Mouse (Mus musculus) CH12.LX (cell line): ENCODE measurements around the gene Emx2. TPM values are rescaled to one million over a fixed set of nuclear protein-coding genes. Genes with fewer than 3 reads are reported as not detected.

Experiments used
- DNase-seq: peaks from one replicate; pipeline ENCODE4 v3.0.0-alpha.2; 2013; ENCODE audit errors: extremely low read depth
- H3K27ac ChIP-seq: 2 replicates; pipeline ENCODE4 v1.5.1; 2012; ENCODE audit warnings: low read depth, mild to moderate bottlenecking, control low read depth, moderate library complexity; ENCODE audit not compliant: insufficient read depth
- H3K27me3 ChIP-seq: replicated peaks from 2 replicates; pipeline ENCODE3; 2012; ENCODE audit warnings: inconsistent platforms
- H3K36me3 ChIP-seq, 2 experiments: replicated peaks in 1 of 2; 2 replicates each; pipeline versions ENCODE3 to v1.6.1; 2012; ENCODE audit warnings: inconsistent platforms in 1 of 2, low read length in 1 of 2, mild to moderate bottlenecking in 1 of 2, mixed read lengths in 1 of 2, moderate library complexity in 1 of 2; ENCODE audit not compliant: control insufficient read depth in 1 of 2, insufficient read depth in 1 of 2
- H3K4me1 ChIP-seq, 2 experiments: 2 replicates each; pipeline ENCODE4 v1.6.1; 2012; ENCODE audit warnings: inconsistent platforms in 1 of 2, moderate library complexity in 1 of 2; ENCODE audit not compliant: insufficient read depth in 2 of 2, control insufficient read depth in 1 of 2
- H3K4me2 ChIP-seq: 2 replicates; pipeline ENCODE4 v1.6.1; 2012; ENCODE audit warnings: low read depth, mild to moderate bottlenecking, control low read depth; ENCODE audit not compliant: poor library complexity, insufficient read depth, severe bottlenecking
- H3K4me3 ChIP-seq, 3 experiments: fragments of 150-350 bp in 1 of 3; sonication (generic) in 1 of 3; replicated peaks in 1 of 3; 2 replicates each; pipeline versions ENCODE3 to v1.5.1; 2011 to 2012; ENCODE audit warnings: low read depth in 2 of 3, low read length in 2 of 3, mild to moderate bottlenecking in 2 of 3, moderate library complexity in 2 of 3, control low read depth in 1 of 3, improper control_type of control experiment in 1 of 3, inconsistent platforms in 1 of 3, mixed read lengths in 1 of 3; ENCODE audit not compliant: poor library complexity in 1 of 3
- H3K79me2 ChIP-seq: replicated peaks from 2 replicates; pipeline ENCODE4 v1.6.1; 2012; ENCODE audit warnings: mild to moderate bottlenecking, moderate library complexity; ENCODE audit not compliant: control insufficient read depth, poor library complexity, insufficient read depth, severe bottlenecking; ENCODE audit errors: extremely low read depth
- H3K9ac ChIP-seq: 2 replicates; pipeline ENCODE4 v1.6.1; 2012; ENCODE audit warnings: low read depth, mild to moderate bottlenecking, control low read depth, moderate library complexity; ENCODE audit not compliant: insufficient read depth
- H3K9me3 ChIP-seq: replicated peaks from 2 replicates; pipeline ENCODE3; 2012; ENCODE audit warnings: low read length, inconsistent platforms, mixed read lengths
- CHD2 ChIP-seq: IDR thresholded peaks from 2 replicates; pipeline ENCODE4 v1.6.1; 2011; ENCODE audit warnings: low read length, improper control_type of control experiment
- GABPA ChIP-seq: IDR thresholded peaks from 2 replicates; pipeline ENCODE4 v1.6.1; 2012; ENCODE audit warnings: low read depth, low read length, improper control_type of control experiment, inconsistent platforms; ENCODE audit not compliant: insufficient replicate concordance
- IRF4 ChIP-seq: IDR thresholded peaks from 2 replicates; pipeline ENCODE4 v1.6.1; 2014; ENCODE audit warnings: low read depth, mild to moderate bottlenecking, inconsistent platforms, low read length, improper control_type of control experiment
- JUND ChIP-seq: conservative IDR thresholded peaks from 2 replicates; pipeline ENCODE4 v1.6.1; 2011; ENCODE audit warnings: low read depth, low read length, improper control_type of control experiment
- KAT2A ChIP-seq: IDR thresholded peaks from 2 replicates; pipeline ENCODE4 v1.6.1; 2012; ENCODE audit warnings: low read length, improper control_type of control experiment, inconsistent platforms; ENCODE audit not compliant: insufficient replicate concordance
- MAX ChIP-seq: IDR thresholded peaks from 2 replicates; pipeline ENCODE4 v1.6.1; 2011; ENCODE audit warnings: low read length, improper control_type of control experiment
- MEF2A ChIP-seq: IDR thresholded peaks from 2 replicates; pipeline ENCODE4 v1.6.1; 2014; ENCODE audit warnings: low read depth, mild to moderate bottlenecking, inconsistent platforms, low read length, improper control_type of control experiment, borderline replicate concordance
- MXI1 ChIP-seq: IDR thresholded peaks from 2 replicates; pipeline ENCODE4 v1.6.1; 2011; ENCODE audit warnings: mild to moderate bottlenecking, low read depth, low read length, improper control_type of control experiment
- MYC ChIP-seq: IDR thresholded peaks from 2 replicates; pipeline ENCODE4 v1.6.1; 2011; ENCODE audit warnings: low read depth, mild to moderate bottlenecking, improper control_type of control experiment, low read length
- NELFE ChIP-seq: IDR thresholded peaks from 2 replicates; pipeline ENCODE4 v1.6.1; 2011; ENCODE audit warnings: low read depth, low read length, improper control_type of control experiment
- NRF1 ChIP-seq: IDR thresholded peaks from 2 replicates; pipeline ENCODE4 v1.6.1; 2014; ENCODE audit warnings: low read depth, mild to moderate bottlenecking, inconsistent platforms, low read length, improper control_type of control experiment, moderate library complexity
- POLR2A ChIP-seq: IDR thresholded peaks from 2 replicates; pipeline ENCODE4 v1.6.1; 2011; ENCODE audit warnings: low read depth, mild to moderate bottlenecking, improper control_type of control experiment, low read length
- POLR2AphosphoS2 ChIP-seq: IDR thresholded peaks from 2 replicates; pipeline ENCODE4 v1.6.1; 2011; ENCODE audit warnings: low read depth, low read length, improper control_type of control experiment
- RAD21 ChIP-seq: IDR thresholded peaks from 2 replicates; pipeline ENCODE4 v1.6.1; 2011; ENCODE audit warnings: low read depth, mild to moderate bottlenecking, low read length, improper control_type of control experiment, moderate library complexity
- SIN3A ChIP-seq: IDR thresholded peaks from 2 replicates; pipeline ENCODE4 v1.6.1; 2012; ENCODE audit warnings: low read length, improper control_type of control experiment, inconsistent platforms
- TBP ChIP-seq: conservative IDR thresholded peaks from 2 replicates; pipeline ENCODE4 v1.6.1; 2011; ENCODE audit warnings: low read depth, low read length, improper control_type of control experiment
- TCF12 ChIP-seq: IDR thresholded peaks from 2 replicates; pipeline ENCODE4 v1.6.1; 2014; ENCODE audit warnings: low read depth, mild to moderate bottlenecking, inconsistent platforms, low read length, improper control_type of control experiment
- USF1 ChIP-seq: IDR thresholded peaks from 2 replicates; pipeline ENCODE4 v1.6.1; 2014; ENCODE audit warnings: low read depth, mild to moderate bottlenecking, inconsistent platforms, low read length, improper control_type of control experiment
- USF2 ChIP-seq: conservative IDR thresholded peaks from 2 replicates; pipeline ENCODE4 v1.6.1; 2011; ENCODE audit warnings: low read depth, low read length, improper control_type of control experiment
- ZC3H11A ChIP-seq: IDR thresholded peaks from 2 replicates; pipeline ENCODE4 v1.6.1; 2012; ENCODE audit warnings: low read depth, mild to moderate bottlenecking, inconsistent platforms, low read length, improper control_type of control experiment
- ZKSCAN1 ChIP-seq: IDR thresholded peaks from 2 replicates; pipeline ENCODE4 v1.6.1; 2012; ENCODE audit warnings: low read depth, inconsistent platforms, low read length, improper control_type of control experiment, borderline replicate concordance
- ZMIZ1 ChIP-seq: IDR thresholded peaks from 2 replicates; pipeline ENCODE4 v1.6.1; 2012; ENCODE audit warnings: low read depth, mild to moderate bottlenecking, inconsistent platforms, low read length, improper control_type of control experiment
- ZNF384 ChIP-seq: IDR thresholded peaks from 2 replicates; pipeline ENCODE4 v1.6.1; 2012; ENCODE audit warnings: low read depth, low read length, improper control_type of control experiment, inconsistent platforms
- dilution Hi-C: fragments of 300-500 bp; cut with MboI; formaldehyde crosslinking; loops from 2 replicates; pipeline ENCODE4 v1.14.3; 2020; ENCODE audit warnings: low sequenced_read_pairs; ENCODE audit not compliant: extremely low pct_unique_long_range_greater_than_20kb, extremely low pct_ligation_motif_present
- in situ Hi-C: fragments of 300-500 bp; cut with MboI; formaldehyde crosslinking; loops from 3 replicates; pipeline ENCODE4 v1.14.3; 2019; ENCODE audit warnings: low sequenced_read_pairs, low pct_ligation_motif_present, low pct_unique_long_range_greater_than_20kb, mixed read lengths
- polyA plus RNA-seq: library from polyadenylated mRNA; unstranded; fragments of >175 nt; gene quantifications from 2 replicates; pipeline ENCODE4 v1.2.1, GENCODE M21; 2012; ENCODE audit warnings: low read depth; ENCODE audit not compliant: insufficient read length
- total RNA-seq, 2 experiments: library from RNA; depleted of rRNA; stranded (reverse); fragments of 300-350 nt in 1 of 2; fragments of >200 nt in 1 of 2; gene quantifications; 2 replicates each; pipeline ENCODE4 v1.2.3; 2012 to 2014

Emx2 gene
- total and polyA plus RNA-seq, 3 experiments = not detected

GRCm38 (mm10) chr19:59424975-59425374 lies 33.2 kb upstream of the Emx2 start:
- no peak for TF ChIP-seq ZKSCAN1
- no peak for TF ChIP-seq IRF4
- no peak for TF ChIP-seq ZMIZ1
- TF ChIP-seq ZC3H11A = no peak
- TF ChIP-seq POLR2A = no peak
- no peak for TF ChIP-seq TCF12
- TF ChIP-seq GABPA = no peak
- TF ChIP-seq NRF1 = no peak
- no peak for TF ChIP-seq MXI1
- no peak for TF ChIP-seq JUND
- no peak for TF ChIP-seq POLR2AphosphoS2
- no peak for TF ChIP-seq RAD21
- TF ChIP-seq MAX = no peak
- no peak for TF ChIP-seq MEF2A
- Histone ChIP-seq H3K4me3 (no peak overlapping the region), H3K27ac (no peak overlapping the region), H3K36me3 (no peaks in the 10 kb centered on the region), H3K79me2 (no peaks in the 10 kb centered on the region), H3K4me1 (peaks cover 0 to 14% of the 10 kb centered on the region in 2 experiments; a peak in 2 of 4 replicates), H3K27me3 (no peaks in the 10 kb centered on the region), H3K9ac (no peak overlapping the region), H3K4me2 (no peak overlapping the region), H3K9me3 (peaks cover 7% of the 10 kb centered on the region)
- dilution Hi-C loops = no loop called here
- in situ Hi-C loops = loop anchor here (25.0 kb wide), 2 partner anchors 712 to 912 kb away; no protein-coding TSS in a partner anchor
- DNase-seq = no peak

DNA sequence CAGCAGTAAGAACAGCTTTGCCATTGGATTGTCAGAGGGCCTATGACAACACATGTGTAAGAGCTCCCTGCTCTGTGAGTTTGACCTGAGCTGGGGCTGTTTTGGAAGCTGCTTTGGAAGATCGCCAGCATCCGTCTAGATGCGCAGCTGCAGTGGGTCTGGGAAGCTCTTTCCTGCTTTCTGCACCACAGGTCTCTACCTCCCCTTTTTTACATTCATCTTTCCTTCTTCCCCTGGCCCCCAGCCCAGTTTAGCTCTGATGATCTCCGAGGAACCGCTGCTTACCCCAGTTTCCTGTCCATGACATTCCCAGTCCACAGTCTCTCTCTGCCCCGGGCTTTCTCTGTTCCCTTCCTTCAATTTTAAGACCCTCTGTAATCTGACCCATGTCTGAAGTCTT lies 25.9 kb upstream of the Emx2 start:
- no peak for DNase-seq
- in situ Hi-C loops = loop anchor here (25.0 kb wide), 1 partner anchor 905 kb away; no protein-coding TSS in a partner anchor
- dilution Hi-C loops = no loop called here
- Histone ChIP-seq H3K36me3 (no peaks in the 10 kb centered on the region), H3K9ac (no peak overlapping the region), H3K9me3 (peaks cover 7% of the 10 kb centered on the region), H3K4me3 (no peak overlapping the region), H3K4me1 (no peaks in the 10 kb centered on the region), H3K4me2 (no peak overlapping the region), H3K27ac (no peak overlapping the region), H3K79me2 (no peaks in the 10 kb centered on the region), H3K27me3 (peaks cover 2% of the 10 kb centered on the region)
- no peak for TF ChIP-seq KAT2A
- no peak for TF ChIP-seq GABPA
- TF ChIP-seq SIN3A = no peak
- no peak for TF ChIP-seq USF2
- TF ChIP-seq TBP = no peak
- TF ChIP-seq MYC = no peak
- TF ChIP-seq ZNF384 = no peak
- no peak for TF ChIP-seq CHD2
- no peak for TF ChIP-seq USF1
- no peak for TF ChIP-seq NELFE
